Mouse (Mus musculus): ENCODE measurements around the gene Mroh8. TPM values are rescaled to one million over a fixed set of nuclear protein-coding genes. Genes with fewer than 3 reads are reported as not detected.
"Not testable (repeated sequence)": the region's sequence is repeated elsewhere in the genome, so short reads cannot be mapped to it uniquely, and the experiment has no call there.

The Mroh8 gene
- polyA plus RNA-seq, 1 experiment, result 1.3 TPM

GRCm38 (mm10) chr2:157166371-157167080 lies 112.8 kb downstream of the Mroh8 start:
- no peak overlapping the region for H3K4me3 ChIP-seq (replicated peaks; ENCODE audit: insufficient read depth, low read depth, low read length)
- H3K4me1 ChIP-seq (ENCODE audit: control insufficient read depth, insufficient read depth, low read length), result no peaks in the 10 kb centered on the region
- TF ChIP-seq CTCF (IDR thresholded peaks at IDR 0.05; ENCODE audit: borderline replicate concordance, insufficient read depth, low read depth, low read length) (no peak), POLR2A (IDR thresholded peaks at IDR 0.05; ENCODE audit: borderline replicate concordance, insufficient read depth, low read length) (no peak)
- no peak for DNase-seq
- no peaks in the 10 kb centered on the region for H3K27me3 ChIP-seq (ENCODE audit: control insufficient read depth, insufficient read depth, low read length)
- no peak overlapping the region for H3K27ac ChIP-seq (ENCODE audit: insufficient read depth, low read length)
- WGBS, result 96% methylated on average over 12 of the region's 12 CpGs

GRCm38 (mm10) chr2:157165312-157166224 lies 113.8 kb downstream of the Mroh8 start:
- not testable (repeated sequence) for H3K27ac ChIP-seq (ENCODE audit: insufficient read depth, low read length); H3K4me3 ChIP-seq (replicated peaks; ENCODE audit: insufficient read depth, low read depth, low read length); DNase-seq; H3K4me1 ChIP-seq (ENCODE audit: control insufficient read depth, insufficient read depth, low read length); H3K27me3 ChIP-seq (ENCODE audit: control insufficient read depth, insufficient read depth, low read length)

GRCm38 (mm10) chr2:157164101-157164500 lies 115.2 kb downstream of the Mroh8 start:
- H3K27ac ChIP-seq (ENCODE audit: insufficient read depth, low read length), result no peak overlapping the region
- TF ChIP-seq CTCF (IDR thresholded peaks at IDR 0.05; ENCODE audit: borderline replicate concordance, insufficient read depth, low read depth, low read length), result no peak
- no peak for TF ChIP-seq POLR2A (IDR thresholded peaks at IDR 0.05; ENCODE audit: borderline replicate concordance, insufficient read depth, low read length)
- no peaks in the 10 kb centered on the region for H3K4me1 ChIP-seq (ENCODE audit: control insufficient read depth, insufficient read depth, low read length)
- H3K4me3 ChIP-seq (replicated peaks; ENCODE audit: insufficient read depth, low read depth, low read length), result no peak overlapping the region
- no peak for DNase-seq
- no peaks in the 10 kb centered on the region for H3K27me3 ChIP-seq (ENCODE audit: control insufficient read depth, insufficient read depth, low read length)
- WGBS, result 95% methylated on average over 2 of the region's 2 CpGs

Other genes starting within 250 kb of the Mroh8 start
- 38.3 and 50.1 TPM in 2 replicates for gene Soga1, start 200.3 kb downstream of the Mroh8 start, polyA plus RNA-seq (2012; rRNA removed)
- 6.0 and 7.1 TPM in 2 replicates for gene Tldc2, start 192.5 kb downstream of the Mroh8 start, polyA plus RNA-seq (2012; rRNA removed)
- gene Samhd1, start 144.3 kb downstream of the Mroh8 start, polyA plus RNA-seq (2012; rRNA removed), result 22.4 and 22.6 TPM in 2 replicates
- gene Rbl1, start 75.0 kb downstream of the Mroh8 start, polyA plus RNA-seq (2012; rRNA removed), result 2.8 and 3.1 TPM in 2 replicates
- gene Rpn2, start 532 bp downstream of the Mroh8 start, polyA plus RNA-seq (2012; rRNA removed), result 143 and 152 TPM in 2 replicates
- 0.28 TPM in 1 of 2 replicates, not detected in the other for gene Ghrh, start 68.0 kb upstream of the Mroh8 start, polyA plus RNA-seq (2012; rRNA removed)
- 96.2 and 101 TPM in 2 replicates for gene Manbal, start 88.0 kb upstream of the Mroh8 start, polyA plus RNA-seq (2012; rRNA removed)
- gene Src, start 138.9 kb upstream of the Mroh8 start, polyA plus RNA-seq (2012; rRNA removed), result 47.0 and 48.3 TPM in 2 replicates